Mouse (Mus musculus) kidney, postnatal 0 days (tissue): ENCODE results near the gene Fam186a. TPM values are rescaled to one million over a fixed set of nuclear protein-coding genes. Genes with fewer than 3 reads are reported as not detected.
A peak's percentile ranks its signal among the peaks of the same experiment; 100 is the strongest.
"Not testable (repeated sequence)": the region's sequence is repeated elsewhere in the genome, so short reads cannot be mapped to it uniquely, and the experiment has no call there.

Experiments used
- ATAC-seq: fragments of 200-750 bp; cut with Nextera tagmentation; replicated peaks from 2 replicates; pipeline ENCODE4 v1.8.0; 2017; ENCODE audit warnings: low read depth, moderate number of reproducible peaks, moderate TSS enrichment, moderate library complexity; ENCODE audit not compliant: low FRiP score
- DNase-seq: peaks from one replicate; pipeline ENCODE4 v3.0.0-alpha.2; 2016; ENCODE audit warnings: low spot score
- H3K27ac ChIP-seq: fragments of 300-500 bp; sonication (generic); 2 replicates; pipeline ENCODE4 v1.5.1; 2014; ENCODE audit warnings: mild to moderate bottlenecking
- H3K27me3 ChIP-seq: fragments of 300-500 bp; sonication (generic); 2 replicates; pipeline ENCODE4 v1.6.1; 2014; ENCODE audit warnings: low read length, mixed read lengths; ENCODE audit not compliant: insufficient read depth
- H3K36me3 ChIP-seq: fragments of 300-500 bp; sonication (generic); 2 replicates; pipeline ENCODE4 v1.6.1; 2014; ENCODE audit warnings: low read length, mixed read lengths; ENCODE audit not compliant: insufficient read depth
- H3K4me1 ChIP-seq: fragments of 300-500 bp; sonication (generic); replicated peaks from 2 replicates; pipeline ENCODE4 v1.6.1; 2014; ENCODE audit warnings: antibody characterized with exemption, low read length, mixed read lengths; ENCODE audit not compliant: insufficient read depth
- H3K4me2 ChIP-seq: fragments of 300-500 bp; sonication (generic); 2 replicates; pipeline ENCODE4 v1.6.1; 2014; ENCODE audit warnings: mild to moderate bottlenecking, low read length, moderate library complexity, mixed read lengths
- H3K4me3 ChIP-seq: fragments of 300-500 bp; sonication (generic); replicated peaks from 2 replicates; pipeline ENCODE4 v1.5.1; 2014; ENCODE audit warnings: low read depth, low read length
- H3K9ac ChIP-seq: fragments of 300-500 bp; sonication (generic); 2 replicates; pipeline ENCODE4 v1.6.1; 2014; ENCODE audit warnings: low read depth, low read length
- H3K9me3 ChIP-seq: fragments of 300-500 bp; sonication (generic); replicated peaks from 2 replicates; pipeline ENCODE4 v1.6.1; 2016; ENCODE audit warnings: low read length, inconsistent platforms, mixed read lengths
- CTCF ChIP-seq: IDR thresholded peaks from 2 replicates; pipeline ENCODE4 v1.5.1; 2016; ENCODE audit warnings: antibody characterized with exemption, low read depth, mild to moderate bottlenecking, moderate library complexity
- WGBS: fragments of 180-500 bp; shearing (Covaris S2); extraction: QIAGEN DNeasy Blood & Tissue Kit; methylation state at CpG from one replicate; pipeline ENCODE4 v1.1.7; 2014; 5-methylcytosine and 5-hydroxymethylcytosine counted together
- polyA plus RNA-seq: library from polyadenylated mRNA; unstranded; fragments of >200 nt; fragmentation: Nextera tagmentation; extraction: Ambion mirVana; gene quantifications from 2 replicates; pipeline ENCODE4 v1.2.1, GENCODE M21; 2015

Gene Fam186a
- polyA plus RNA-seq, 1 experiment from 2014 or later = not detected

DNA sequence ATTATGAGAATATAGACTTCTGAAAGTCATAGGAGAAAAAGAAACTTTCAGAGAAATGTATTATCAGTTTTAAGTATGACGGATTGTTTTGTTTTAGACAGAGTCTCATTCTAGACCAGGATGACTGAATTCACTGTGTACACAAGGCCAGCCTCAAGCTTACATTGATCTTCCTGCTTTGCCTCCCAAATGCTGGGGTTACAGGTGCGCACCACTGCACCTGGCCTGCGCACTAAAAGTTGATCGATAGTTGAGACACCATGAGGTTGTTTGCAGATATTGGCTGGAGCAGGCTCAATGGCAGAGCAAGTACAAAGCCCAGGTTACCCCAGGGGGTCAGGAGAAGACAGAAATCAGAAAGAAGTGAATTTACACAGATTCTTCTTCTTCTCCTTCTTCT is 55.1 kb downstream of the Fam186a start:
- Histone ChIP-seq H3K27me3 (no peaks in the 10 kb centered on the region), H3K4me2 (no peak overlapping the region), H3K9me3 (no peaks in the 10 kb centered on the region), H3K4me1 (no peaks in the 10 kb centered on the region), H3K4me3 (no peak overlapping the region), H3K36me3 (no peaks in the 10 kb centered on the region), H3K27ac (no peak overlapping the region), H3K9ac (no peak overlapping the region)
- TF ChIP-seq CTCF = no peak
- ATAC-seq (no peak), DNase-seq (no peak)
- 98% methylated on average over 4 of the region's 4 CpGs for WGBS

DNA sequence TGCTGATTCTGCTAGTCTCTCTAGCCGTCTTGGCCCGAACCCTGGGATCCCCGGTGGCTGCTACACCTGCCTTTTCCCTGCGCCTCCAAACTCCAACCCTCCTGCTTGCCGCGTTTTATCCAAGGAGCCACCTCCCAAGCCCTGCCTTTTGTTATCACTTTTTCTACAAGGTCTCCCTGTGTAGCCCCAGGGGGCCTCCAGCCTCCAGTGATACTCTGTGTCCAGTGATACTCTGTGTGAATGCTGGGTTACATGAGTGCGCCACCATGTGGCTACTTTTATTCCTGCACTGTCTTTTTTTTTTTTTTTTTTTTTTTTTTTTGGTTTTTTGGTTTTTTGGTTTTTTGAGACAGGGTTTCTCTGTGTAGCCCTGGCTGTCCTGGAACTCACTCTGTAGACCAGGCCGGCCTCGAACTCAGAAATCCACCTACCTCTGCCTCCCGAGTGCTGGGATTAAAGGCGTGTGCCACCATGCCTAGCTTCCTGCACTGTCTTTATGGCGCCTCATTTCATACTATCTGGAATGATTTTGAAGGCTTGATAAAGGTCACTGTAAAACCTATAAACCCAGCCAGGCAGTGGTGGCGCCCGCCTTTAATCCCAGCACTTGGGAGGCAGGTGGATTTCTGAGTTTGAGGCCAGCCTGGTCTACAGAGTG is 57.4 kb downstream of the Fam186a start:
- not testable (repeated sequence) for H3K4me1 ChIP-seq, H3K36me3 ChIP-seq, H3K27me3 ChIP-seq, H3K9me3 ChIP-seq, H3K27ac ChIP-seq, H3K4me2 ChIP-seq, H3K9ac ChIP-seq, H3K4me3 ChIP-seq
- peak; percentile 70 for TF ChIP-seq CTCF
- ATAC-seq = peak; percentile 43; the same call in 1 of the 2 replicates
- peak; percentile 44 for DNase-seq
- WGBS = 45% methylated on average over 14 of the region's 14 CpGs

DNA sequence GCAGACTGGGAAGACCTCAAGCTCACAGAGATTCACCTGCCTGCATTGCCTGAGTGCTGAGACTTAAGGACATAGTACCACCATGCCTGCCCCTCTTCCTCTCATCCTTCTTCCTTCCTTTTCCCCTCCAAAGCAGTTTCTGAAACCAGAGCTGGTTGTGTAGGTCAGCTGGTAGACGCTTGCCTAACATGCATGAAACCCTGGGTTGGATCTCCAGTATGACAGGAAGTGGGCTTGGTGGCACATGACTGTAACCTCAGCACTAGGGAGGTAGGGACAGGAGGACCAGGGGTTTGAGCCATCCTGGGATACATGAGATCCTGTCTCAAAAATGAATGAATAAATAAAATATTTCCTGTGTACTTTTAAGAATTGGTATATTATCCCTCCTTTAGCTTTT is 59.3 kb downstream of the Fam186a start:
- no peak overlapping the region for H3K4me2 ChIP-seq
- H3K27me3 ChIP-seq = no peaks in the 10 kb centered on the region
- H3K36me3 ChIP-seq = no peaks in the 10 kb centered on the region
- H3K9me3 ChIP-seq = no peaks in the 10 kb centered on the region
- WGBS = 39% methylated on average over 1 of the region's 1 CpGs
- no peaks in the 10 kb centered on the region for H3K4me1 ChIP-seq
- ATAC-seq = no peak
- no peak for TF ChIP-seq CTCF
- H3K9ac ChIP-seq = no peak overlapping the region
- H3K27ac ChIP-seq = no peak overlapping the region
- DNase-seq = no peak
- no peak overlapping the region for H3K4me3 ChIP-seq

DNA sequence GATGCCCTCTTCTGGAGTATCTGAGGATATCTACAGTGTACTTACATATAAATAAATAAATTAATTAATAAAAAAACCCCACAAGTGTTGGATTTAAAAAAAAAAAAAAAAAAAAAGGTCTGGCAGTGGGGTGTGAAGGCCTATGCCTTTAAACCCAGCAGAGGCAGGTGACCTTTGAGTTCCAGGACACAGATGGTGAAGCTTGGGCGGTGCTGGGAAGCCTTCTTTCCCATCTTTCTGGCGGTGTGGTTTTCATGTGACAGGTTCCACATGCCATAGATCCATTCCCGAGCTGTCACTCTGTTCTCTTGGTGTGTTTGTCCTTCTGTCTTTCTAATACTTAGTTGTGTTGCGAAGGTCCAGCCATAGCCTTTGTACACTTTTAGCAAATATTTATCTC is 59.8 kb downstream of the Fam186a start:
- no peaks in the 10 kb centered on the region for H3K36me3 ChIP-seq
- no peak overlapping the region for H3K27ac ChIP-seq
- no peak for DNase-seq
- no peak overlapping the region for H3K9ac ChIP-seq
- no peak for ATAC-seq
- H3K27me3 ChIP-seq = no peaks in the 10 kb centered on the region
- H3K4me2 ChIP-seq = no peak overlapping the region
- 57% methylated on average over 4 of the region's 4 CpGs for WGBS
- H3K4me3 ChIP-seq = no peak overlapping the region
- no peaks in the 10 kb centered on the region for H3K4me1 ChIP-seq
- no peak for TF ChIP-seq CTCF
- H3K9me3 ChIP-seq = no peaks in the 10 kb centered on the region

DNA sequence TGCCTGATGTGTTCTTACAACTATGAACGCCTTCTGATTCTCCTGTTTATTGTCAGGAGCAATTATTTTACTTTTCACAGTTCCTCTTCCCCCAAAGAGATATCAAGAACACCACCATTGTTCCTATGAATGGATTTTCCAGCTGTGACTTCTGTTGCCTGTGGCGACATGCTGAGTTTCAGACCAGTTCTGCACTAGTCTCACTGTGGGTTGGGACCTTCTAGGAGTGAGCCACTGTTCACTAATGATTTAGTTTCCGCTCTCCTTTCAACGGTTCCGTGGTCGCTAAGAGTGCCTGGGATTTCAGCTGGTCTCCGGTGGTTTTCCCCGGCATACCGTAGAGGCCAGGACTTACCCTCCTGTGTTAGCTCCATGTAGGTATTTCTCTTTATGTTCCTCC is 62.0 kb downstream of the Fam186a start:
- H3K27ac ChIP-seq = no peak overlapping the region
- no peak overlapping the region for H3K9ac ChIP-seq
- no peak for DNase-seq
- ATAC-seq = no peak
- WGBS = 82% methylated on average over 9 of the region's 9 CpGs
- H3K27me3 ChIP-seq = no peaks in the 10 kb centered on the region
- H3K4me2 ChIP-seq = no peak overlapping the region
- no peak overlapping the region for H3K4me3 ChIP-seq
- H3K36me3 ChIP-seq = no peaks in the 10 kb centered on the region
- H3K4me1 ChIP-seq = no peaks in the 10 kb centered on the region
- no peaks in the 10 kb centered on the region for H3K9me3 ChIP-seq
- no peak for TF ChIP-seq CTCF

DNA sequence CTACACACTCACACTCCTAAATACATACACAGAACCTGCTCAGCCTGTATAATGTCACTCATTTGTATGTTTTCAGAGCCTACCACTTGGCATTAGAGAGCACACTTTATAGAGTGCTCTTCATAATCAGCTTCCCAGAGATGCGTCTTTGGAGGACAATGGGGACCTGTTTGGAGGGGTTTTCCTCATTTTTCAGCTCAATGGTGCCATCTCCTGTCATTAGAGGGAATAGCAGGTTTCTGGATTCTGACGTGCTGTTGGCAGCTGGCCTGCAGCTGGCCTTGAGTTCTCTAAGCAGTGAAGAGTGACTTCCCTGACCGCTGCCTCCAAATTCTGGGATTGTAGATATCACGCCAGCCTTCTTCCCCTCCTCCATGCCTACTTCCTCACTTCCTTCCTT is 62.5 kb downstream of the Fam186a start:
- H3K27ac ChIP-seq = no peak overlapping the region
- no peaks in the 10 kb centered on the region for H3K9me3 ChIP-seq
- DNase-seq (peak; percentile 92), ATAC-seq (no peak)
- H3K4me3 ChIP-seq = no peak overlapping the region
- H3K9ac ChIP-seq = no peak overlapping the region
- no peaks in the 10 kb centered on the region for H3K27me3 ChIP-seq
- H3K4me1 ChIP-seq = no peaks in the 10 kb centered on the region
- no peaks in the 10 kb centered on the region for H3K36me3 ChIP-seq
- no peak overlapping the region for H3K4me2 ChIP-seq
- 0% methylated on average over 4 of the region's 4 CpGs for WGBS
- TF ChIP-seq CTCF = peak; percentile 96

DNA sequence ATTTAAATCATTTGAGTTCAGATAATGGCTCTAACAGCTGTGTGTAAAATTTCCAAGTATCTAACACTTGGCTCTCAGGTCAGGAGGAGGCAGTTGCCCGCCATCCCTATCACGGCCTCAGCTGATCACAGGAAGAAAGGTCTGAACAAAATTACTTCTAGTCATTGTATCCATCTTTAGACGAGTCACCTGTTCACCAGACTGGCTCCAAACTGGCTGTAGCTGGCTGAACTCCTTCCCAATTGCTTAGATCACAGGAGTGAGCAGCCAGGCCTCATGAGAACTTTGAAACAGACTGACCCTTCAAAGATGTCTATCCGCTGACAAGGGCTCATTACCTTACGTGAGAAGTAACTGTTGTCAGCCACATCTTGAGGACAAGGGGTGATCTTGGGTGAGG is 63.6 kb downstream of the Fam186a start:
- Histone ChIP-seq H3K4me1 (no peaks in the 10 kb centered on the region), H3K9ac (no peak overlapping the region), H3K4me2 (no peak overlapping the region), H3K36me3 (no peaks in the 10 kb centered on the region), H3K27me3 (no peaks in the 10 kb centered on the region), H3K4me3 (no peak overlapping the region), H3K27ac (no peak overlapping the region), H3K9me3 (no peaks in the 10 kb centered on the region)
- no peak for TF ChIP-seq CTCF
- WGBS = 68% methylated on average over 5 of the region's 5 CpGs
- DNase-seq = no peak
- no peak for ATAC-seq
